Mouse (Mus musculus) lung, embryonic 14.5 days (tissue): ENCODE results near the gene Palb2. TPM values are rescaled to one million over a fixed set of nuclear protein-coding genes. Genes with fewer than 3 reads are reported as not detected.
"Not testable (repeated sequence)": the region's sequence is repeated elsewhere in the genome, so short reads cannot be mapped to it uniquely, and the experiment has no call there.

ENCODE experiments used
- ATAC-seq: fragments of 200-750 bp; cut with Nextera tagmentation; 2 replicates; pipeline ENCODE4 v1.8.0; 2017; ENCODE audit warnings: mild to moderate bottlenecking, moderate TSS enrichment, moderate library complexity; ENCODE audit not compliant: insufficient read depth
- DNase-seq: peaks from one replicate; pipeline ENCODE4 v3.0.0-alpha.2; 2015
- H3K27ac ChIP-seq: fragments of 300-500 bp; sonication (generic); 2 replicates; pipeline ENCODE4 v1.5.1; 2014; ENCODE audit warnings: low read depth, mild to moderate bottlenecking, moderate library complexity
- H3K27me3 ChIP-seq: fragments of 300-500 bp; sonication (generic); 2 replicates; pipeline ENCODE4 v1.6.1; 2014; ENCODE audit warnings: low read length, control low read depth; ENCODE audit not compliant: insufficient read depth
- H3K36me3 ChIP-seq: fragments of 300-500 bp; sonication (generic); 2 replicates; pipeline ENCODE4 v1.6.1; 2014; ENCODE audit warnings: control low read depth; ENCODE audit not compliant: insufficient read depth
- H3K4me1 ChIP-seq: fragments of 300-500 bp; sonication (generic); 2 replicates; pipeline ENCODE4 v1.6.1; 2014; ENCODE audit warnings: antibody characterized with exemption, control low read depth; ENCODE audit not compliant: insufficient read depth
- H3K4me2 ChIP-seq: fragments of 300-500 bp; sonication (generic); 2 replicates; pipeline ENCODE4 v1.6.1; 2014; ENCODE audit warnings: mild to moderate bottlenecking
- H3K4me3 ChIP-seq: fragments of 300-500 bp; sonication (generic); 2 replicates; pipeline ENCODE4 v1.5.1; 2014; ENCODE audit warnings: low read depth, low read length
- H3K9ac ChIP-seq: fragments of 300-500 bp; sonication (generic); 2 replicates; pipeline ENCODE4 v1.6.1; 2014
- H3K9me3 ChIP-seq: fragments of 300-500 bp; sonication (generic); 2 replicates; pipeline ENCODE4 v1.6.1; 2016; ENCODE audit warnings: low read depth, low read length, control low read depth
- CTCF ChIP-seq: IDR thresholded peaks from 2 replicates; pipeline ENCODE4 v1.5.1; 2016; ENCODE audit warnings: antibody characterized with exemption, low read depth
- WGBS: fragments of 180-500 bp; shearing (Covaris S2); extraction: QIAGEN DNeasy Blood & Tissue Kit; methylation state at CpG from one replicate; pipeline ENCODE4 v1.1.7; 2014; 5-methylcytosine and 5-hydroxymethylcytosine counted together
- polyA plus RNA-seq: library from polyadenylated mRNA; unstranded; fragments of >200 nt; fragmentation: Nextera tagmentation; extraction: Ambion mirVana; gene quantifications from 2 replicates; pipeline ENCODE4 v1.2.1, GENCODE M21; 2014

The Palb2 gene
- polyA plus RNA-seq, 1 experiment from 2014 or later = 20.6 TPM

- Histone ChIP-seq H3K4me3 (peak overlapping the region; percentile 91), H3K36me3 (peaks cover 45% of the 10 kb centered on the region), H3K4me1 (peaks cover 3% of the 10 kb centered on the region; the same call in 1 of the 2 replicates), H3K27ac (peak overlapping the region; percentile 70), H3K4me2 (peak overlapping the region; percentile 69), H3K9ac (peak overlapping the region; percentile 87), H3K27me3 (no peaks in the 10 kb centered on the region), H3K9me3 (no peaks in the 10 kb centered on the region)
- DNase-seq (no peak), ATAC-seq (no peak)
- 14% methylated on average over 8 of the region's 8 CpGs for WGBS
- TF ChIP-seq CTCF = no peak
These were observed 497 bp upstream of the Palb2 start for GRCm38 (mm10) chr7:122133338-122133625.

DNA sequence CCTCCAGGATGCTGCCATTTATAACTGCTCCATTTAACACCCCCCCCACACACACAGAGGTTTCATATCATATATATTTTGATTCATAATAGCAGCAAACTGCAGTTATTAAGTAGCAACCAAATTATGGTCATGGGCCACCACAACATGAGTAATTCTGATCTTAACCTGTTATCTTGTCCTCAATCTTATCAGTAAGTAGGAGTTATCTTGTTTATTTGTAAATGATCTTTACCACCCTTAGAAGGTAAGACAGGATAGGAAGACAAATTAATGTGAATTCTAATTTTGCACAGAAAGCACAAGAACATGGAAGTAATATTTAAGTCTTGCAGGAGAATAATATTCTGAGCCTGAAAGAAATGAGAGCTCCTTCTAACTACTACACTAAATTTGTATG, 951 bp downstream of the Palb2 start:
- H3K9me3 ChIP-seq = no peaks in the 10 kb centered on the region
- H3K27me3 ChIP-seq = no peaks in the 10 kb centered on the region
- peaks cover 3% of the 10 kb centered on the region; the same call in 1 of the 2 replicates for H3K4me1 ChIP-seq
- H3K4me2 ChIP-seq = peak overlapping the region; percentile 69
- DNase-seq (no peak), ATAC-seq (no peak)
- no peak overlapping the region for H3K27ac ChIP-seq
- no peak for TF ChIP-seq CTCF
- H3K9ac ChIP-seq = peak overlapping the region; percentile 87
- peaks cover 48% of the 10 kb centered on the region for H3K36me3 ChIP-seq
- H3K4me3 ChIP-seq = peak overlapping the region; percentile 91

DNA sequence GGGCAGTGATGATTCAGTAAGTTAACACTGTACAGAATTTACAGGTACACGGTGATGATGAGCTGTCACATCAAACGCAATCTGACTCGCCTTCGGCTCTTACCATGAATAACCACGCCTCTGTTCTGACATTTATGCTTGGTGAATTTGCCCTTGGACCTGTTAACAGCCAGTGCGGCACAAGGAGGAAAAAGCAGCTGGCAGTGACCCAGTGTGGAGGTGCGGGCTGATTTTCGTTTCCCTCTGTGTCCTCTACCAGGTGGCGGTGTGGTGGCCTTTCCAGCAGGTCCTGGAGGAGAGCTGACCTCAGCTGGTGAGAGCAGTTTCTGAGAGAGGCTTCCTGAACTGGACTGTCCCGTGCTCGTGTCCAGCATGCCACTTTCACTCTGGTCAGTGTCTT, 5.8 kb downstream of the Palb2 start:
- DNase-seq (no peak), ATAC-seq (no peak)
- H3K27ac ChIP-seq = no peak overlapping the region
- H3K4me3 ChIP-seq = no peak overlapping the region
- H3K9me3 ChIP-seq = no peaks in the 10 kb centered on the region
- H3K27me3 ChIP-seq = no peaks in the 10 kb centered on the region
- no peak for TF ChIP-seq CTCF
- no peak overlapping the region for H3K9ac ChIP-seq
- H3K36me3 ChIP-seq = peaks cover 61% of the 10 kb centered on the region
- 90% methylated on average over 11 of the region's 11 CpGs for WGBS
- no peaks in the 10 kb centered on the region for H3K4me1 ChIP-seq
- H3K4me2 ChIP-seq = no peak overlapping the region

- DNase-seq (no peak), ATAC-seq (no peak)
- Histone ChIP-seq H3K27me3 (no peaks in the 10 kb centered on the region), H3K27ac (no peak overlapping the region), H3K9me3 (no peaks in the 10 kb centered on the region), H3K4me1 (no peaks in the 10 kb centered on the region), H3K36me3 (peaks cover 73% of the 10 kb centered on the region), H3K4me3 (no peak overlapping the region), H3K4me2 (no peak overlapping the region), H3K9ac (no peak overlapping the region)
- TF ChIP-seq CTCF = 0 out of 2 replicates have a peak, but pooled peaks have one; percentile 11
- WGBS = 73% methylated on average over 8 of the region's 8 CpGs
These were observed 7.1 kb downstream of the Palb2 start for GRCm38 (mm10) chr7:122125636-122126035.

DNA sequence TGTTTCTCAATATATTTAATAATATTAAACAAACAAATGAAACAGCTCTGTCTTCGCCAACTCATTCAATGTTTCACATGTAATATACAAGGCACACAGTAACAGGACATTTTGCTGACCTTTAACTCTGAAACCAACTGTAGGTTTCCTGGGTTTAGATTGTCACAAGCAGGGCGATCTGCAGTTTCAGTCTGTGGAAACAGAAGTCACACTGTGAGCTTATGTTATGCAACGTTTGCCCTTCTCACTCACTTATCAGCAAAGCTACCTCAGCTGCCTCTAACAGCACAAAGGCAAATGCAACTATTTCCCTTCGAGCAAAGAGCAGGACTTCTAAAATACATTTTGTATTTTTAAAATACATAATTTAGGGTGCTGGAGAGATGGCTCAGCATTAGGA, 9.3 kb downstream of the Palb2 start:
- H3K4me3 ChIP-seq = no peak overlapping the region
- DNase-seq = no peak

DNA sequence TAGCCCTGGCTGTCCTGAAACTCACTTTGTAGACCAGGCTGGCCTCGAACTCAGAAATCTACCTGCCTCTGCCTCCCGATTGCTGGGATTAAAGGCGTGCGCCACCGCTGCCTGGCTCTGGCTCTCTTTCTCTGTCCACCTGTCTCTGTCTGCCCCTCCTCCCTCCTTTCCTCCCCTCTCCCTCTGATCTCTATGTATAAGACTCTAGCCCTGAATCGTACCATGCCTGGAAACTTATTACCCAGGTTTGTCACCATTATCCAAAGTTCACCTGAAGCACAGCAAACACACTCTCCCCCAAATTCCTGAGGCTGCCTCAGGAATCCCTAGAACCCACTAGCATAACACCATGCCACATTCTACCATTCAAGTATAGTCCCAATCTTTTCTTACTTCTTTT, 24.6 kb downstream of the Palb2 start:
- DNase-seq (no peak), ATAC-seq (no peak)
- WGBS = 92% methylated on average over 6 of the region's 6 CpGs
- Histone ChIP-seq H3K27ac (no peak overlapping the region), H3K36me3 (peaks cover 52% of the 10 kb centered on the region), H3K9me3 (no peaks in the 10 kb centered on the region), H3K27me3 (no peaks in the 10 kb centered on the region), H3K4me3 (no peak overlapping the region), H3K4me2 (no peak overlapping the region), H3K4me1 (no peaks in the 10 kb centered on the region), H3K9ac (no peak overlapping the region)
- no peak for TF ChIP-seq CTCF

More for the DNA sequence above, 9.3 kb downstream of the Palb2 start:
- Histone ChIP-seq H3K9ac (no peak overlapping the region), H3K27ac (no peak overlapping the region), H3K9me3 (no peaks in the 10 kb centered on the region), H3K36me3 (peaks cover 83% of the 10 kb centered on the region), H3K27me3 (no peaks in the 10 kb centered on the region), H3K4me2 (no peak overlapping the region), H3K4me1 (no peaks in the 10 kb centered on the region)
- 78% methylated on average over 4 of the region's 4 CpGs for WGBS
- no peak for ATAC-seq
- TF ChIP-seq CTCF = no peak

DNA sequence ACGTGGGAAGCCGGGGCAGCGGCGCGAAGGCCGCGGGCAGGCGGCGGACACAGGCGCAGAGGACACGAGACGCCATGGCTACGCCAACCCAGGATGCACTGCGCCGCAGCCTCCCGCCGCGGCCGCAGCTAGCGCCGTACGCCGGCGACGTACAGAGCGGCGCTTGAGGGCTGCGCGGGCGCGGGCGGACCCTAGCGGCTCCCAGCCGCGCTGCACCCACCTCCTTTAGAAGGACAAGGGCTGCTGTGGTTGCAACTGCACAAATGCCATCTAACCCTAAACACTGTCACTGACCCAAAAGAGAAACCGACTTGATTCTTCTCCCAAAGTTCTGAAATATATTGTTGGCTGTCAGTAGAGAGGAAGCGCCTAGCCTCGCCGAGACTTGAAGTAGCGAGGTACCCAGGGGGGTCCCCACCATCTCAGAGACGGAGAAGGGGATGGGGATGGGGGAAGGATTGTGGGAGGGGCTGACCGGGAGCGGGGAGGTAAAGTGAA, 31.0 kb downstream of the Palb2 start, which contains the start of gene Ndufab1:
Gene Ndufab1, minus strand, starts transcription at position 140 of the 498 bp plus-strand sequence.
- Histone ChIP-seq H3K27ac (no peak within 1 kb of the TSS), H3K4me2 (peak within 1 kb of the TSS; percentile 92), H3K9me3 (no peaks in the 10 kb centered on the region), H3K36me3 (peaks cover 24% of the 10 kb centered on the region), H3K27me3 (no peaks in the 10 kb centered on the region), H3K9ac (peak within 1 kb of the TSS; percentile 67), H3K4me1 (peaks cover 5% of the 10 kb centered on the region), H3K4me3 (peak within 1 kb of the TSS; percentile 55)
- WGBS = under 1% methylated on average over 37 of the region's 43 CpGs
- DNase-seq = peak; percentile 97
- ATAC-seq = peak; percentile 99
- peak; percentile 68 for TF ChIP-seq CTCF

DNA sequence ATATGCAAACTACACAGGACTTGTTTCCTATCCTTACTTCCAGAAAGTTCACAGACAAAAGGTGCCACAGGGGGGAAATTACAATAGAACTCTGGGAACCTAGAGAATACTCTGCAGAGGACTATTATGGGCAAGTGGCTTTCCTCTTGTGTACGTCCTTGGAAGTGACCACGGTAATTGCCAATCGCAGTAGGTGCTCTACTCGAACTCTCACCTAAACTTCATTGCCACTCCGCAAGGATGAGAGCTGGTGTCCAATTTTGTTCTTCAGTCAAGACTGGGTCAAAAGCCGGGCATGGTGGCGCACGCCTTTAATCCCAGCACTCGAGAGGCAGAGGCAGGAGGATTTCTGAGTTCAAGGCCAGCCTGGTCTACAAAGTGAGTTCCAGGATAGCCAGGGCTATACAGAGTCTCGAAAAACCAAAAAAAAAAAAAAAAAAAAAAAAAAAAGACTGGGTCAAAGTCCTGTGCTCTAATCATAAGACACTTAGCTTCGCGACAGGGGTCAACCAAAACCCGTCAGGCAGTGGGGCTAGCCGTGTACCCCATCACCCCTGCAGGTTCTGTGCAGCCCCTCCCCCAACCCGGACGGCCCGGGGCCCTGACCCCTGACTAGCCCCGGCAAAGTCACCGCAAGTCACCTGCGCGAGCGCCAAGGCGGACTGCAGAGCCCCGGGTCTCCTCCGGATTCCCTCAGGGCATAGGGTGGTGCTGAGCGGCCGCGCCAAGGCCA, 31.6 kb downstream of the Palb2 start:
- H3K9ac ChIP-seq = peak overlapping the region; percentile 67
- peaks cover 27% of the 10 kb centered on the region for H3K36me3 ChIP-seq
- WGBS = 6% methylated on average over 23 of the region's 28 CpGs
- peak overlapping the region; percentile 55 for H3K4me3 ChIP-seq
- H3K4me2 ChIP-seq = peak overlapping the region; percentile 92
- not testable (repeated sequence) for H3K27me3 ChIP-seq, H3K27ac ChIP-seq, H3K4me1 ChIP-seq, H3K9me3 ChIP-seq
- peak; percentile 78 for ATAC-seq
- DNase-seq = peak; percentile 19
